Mouse (Mus musculus): ENCODE data around the gene Zmiz2.

DNA sequence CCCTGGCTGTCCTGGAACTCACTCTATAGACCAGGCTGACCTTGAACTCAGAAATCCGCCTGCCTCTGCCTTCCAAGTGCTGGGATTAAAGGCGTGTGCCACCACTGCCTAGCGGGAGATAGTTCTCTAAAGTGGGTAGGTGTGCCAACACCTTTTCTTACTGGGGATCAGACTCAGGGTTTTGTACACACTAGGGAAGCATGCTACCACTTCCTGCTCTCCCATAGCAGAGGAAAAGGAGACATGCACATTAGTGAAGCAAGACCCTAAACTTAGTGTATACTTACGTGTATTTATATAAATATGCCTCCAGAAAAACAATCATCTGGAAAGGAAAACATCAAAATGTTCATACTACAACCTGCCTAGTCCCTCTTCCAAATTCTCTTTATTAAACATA is 42.9 kb upstream of the Zmiz2 start:
- no peak for TF ChIP-seq POLR2A (IDR thresholded peaks at IDR 0.05; ENCODE audit: insufficient read length, low read depth)
- TF ChIP-seq TCF3 (IDR thresholded peaks at IDR 0.05; ENCODE audit: insufficient read length, low read depth) = no peak
- TF ChIP-seq USF1 (IDR thresholded peaks at IDR 0.05; ENCODE audit: low read depth) = no peak
- no peak for TF ChIP-seq POLR2AphosphoS2 (IDR thresholded peaks at IDR 0.05; ENCODE audit: insufficient read length, low read depth)
- no peak for TF ChIP-seq TCF12 (IDR thresholded peaks at IDR 0.05; ENCODE audit: insufficient read depth, poor library complexity, severe bottlenecking)
- TF ChIP-seq MAX (IDR thresholded peaks at IDR 0.05; ENCODE audit: low read depth) = no peak
- no peak for TF ChIP-seq E2F4 (IDR thresholded peaks at IDR 0.05; ENCODE audit: insufficient read depth)
- no peak for TF ChIP-seq MYOD1 (IDR thresholded peaks at IDR 0.05; ENCODE audit: control insufficient read depth in 1 of 3, insufficient read length in 2 of 3, low read depth in 2 of 3)
- TF ChIP-seq MYOG (IDR thresholded peaks at IDR 0.05; ENCODE audit: control insufficient read depth in 1 of 3, insufficient read depth in 1 of 3, insufficient read length in 2 of 3, low read depth in 2 of 3) = no peak

Measured in myocyte (in vitro differentiated cells).